Comparison of ENCODE assay signal across 8 mouse cellular contexts in the genomic region with DNA sequence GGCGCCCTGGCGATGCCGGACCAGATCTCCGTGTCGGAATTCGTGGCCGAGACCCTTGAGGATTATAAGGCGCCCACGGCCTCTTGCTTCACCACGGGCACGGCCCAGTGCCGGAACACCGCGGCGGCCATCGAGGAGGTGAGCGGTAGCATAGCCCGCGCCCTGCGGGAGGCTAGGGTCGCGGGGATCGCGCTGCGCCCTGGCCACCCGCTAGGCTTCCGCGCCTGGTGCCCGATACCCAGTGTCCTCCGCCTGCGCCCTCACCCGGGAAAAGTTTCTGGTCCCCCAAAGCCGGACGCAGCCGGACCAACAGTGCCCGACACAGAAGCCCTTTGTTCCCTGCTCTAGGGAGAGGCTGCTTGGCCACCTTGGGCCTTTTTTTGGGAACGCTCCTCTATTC.
A peak's percentile ranks its signal among the peaks of the same experiment; 100 is the strongest.
DNase-seq lines count a peak whose midpoint lies in the region; ATAC-seq and TF ChIP-seq lines count a peak whose summit lies in the region.
"Not testable (repeated sequence)": the region's sequence is repeated elsewhere in the genome, so short reads cannot be mapped to it uniquely, and the experiment has no call there.

No protein-coding gene starts in this region.

- not testable (repeated sequence) for TF ChIP-seq CTCF in brain, embryonic 14.5 days (IDR thresholded peaks at IDR 0.05; ENCODE audit: borderline replicate concordance, extremely low read depth, insufficient read depth, insufficient read length)

- H3K27me3 ChIP-seq in forebrain, embryonic 11.5 days (ENCODE audit: control insufficient read depth, insufficient read depth, low read length); heart, embryonic 13.5 days (replicated peaks); intestine, embryonic 14.5 days (replicated peaks; ENCODE audit: control insufficient read depth, insufficient read depth, low read length); limb, embryonic 15.5 days; midbrain, embryonic 12.5 days: not testable (repeated sequence)

- H3K36me3 ChIP-seq in forebrain, embryonic 11.5 days (ENCODE audit: control insufficient read depth, insufficient read depth, low read length); heart, embryonic 13.5 days; intestine, embryonic 14.5 days (ENCODE audit: control insufficient read depth, insufficient read depth, low read length); limb, embryonic 15.5 days; midbrain, embryonic 12.5 days: not testable (repeated sequence)

- DNase-seq in 3134 (ENCODE audit: extremely low read depth, insufficient read length, low spot score) = peak; percentile 4
- peak; percentile 0 for DNase-seq in brain, embryonic 14.5 days (ENCODE audit: low read depth)
- peak; percentile 47 for DNase-seq in forebrain, embryonic 11.5 days (ENCODE audit: low spot score)
- DNase-seq in intestine, embryonic 14.5 days (ENCODE audit: low spot score) = peak; percentile 63
- peak; percentile 0 for DNase-seq in retina, postnatal 1 day

- not testable (repeated sequence) for H3K4me2 ChIP-seq in forebrain, embryonic 11.5 days (ENCODE audit: low read depth, low read length, severe bottlenecking)
- H3K4me2 ChIP-seq in heart, embryonic 13.5 days = peak overlapping the region; percentile 63
- peak overlapping the region; percentile 18; the same call in 1 of the 2 replicates for H3K4me2 ChIP-seq in intestine, embryonic 14.5 days (ENCODE audit: low read length)
- H3K4me2 ChIP-seq in limb, embryonic 15.5 days = peak overlapping the region; percentile 43
- H3K4me2 ChIP-seq in midbrain, embryonic 12.5 days (replicated peaks) = peak overlapping the region; percentile 47

- not testable (repeated sequence) for ATAC-seq in forebrain, embryonic 11.5 days (replicated peaks; ENCODE audit: low FRiP score); heart, embryonic 13.5 days (ENCODE audit: extremely low read depth, insufficient number of reproducible peaks, low FRiP score, low TSS enrichment); intestine, embryonic 14.5 days (replicated peaks; ENCODE audit: low FRiP score, low TSS enrichment, low read depth); limb, embryonic 15.5 days (ENCODE audit: insufficient number of reproducible peaks, low FRiP score, low TSS enrichment, low read depth); midbrain, embryonic 12.5 days (ENCODE audit: low FRiP score, low read depth)

- peak overlapping the region; percentile 43 for H3K9ac ChIP-seq in forebrain, embryonic 11.5 days (ENCODE audit: low read length)
- peak overlapping the region; percentile 80 for H3K9ac ChIP-seq in heart, embryonic 13.5 days
- peak overlapping the region; percentile 55 for H3K9ac ChIP-seq in intestine, embryonic 14.5 days (ENCODE audit: low read length)
- H3K9ac ChIP-seq in limb, embryonic 15.5 days = peak overlapping the region; percentile 35; the same call in 1 of the 2 replicates
- H3K9ac ChIP-seq in midbrain, embryonic 12.5 days (replicated peaks) = not testable (repeated sequence)

- H3K9me3 ChIP-seq in forebrain, embryonic 11.5 days (ENCODE audit: control insufficient read depth, low read length); heart, embryonic 13.5 days; intestine, embryonic 14.5 days (ENCODE audit: control insufficient read depth, low read length); limb, embryonic 15.5 days; midbrain, embryonic 12.5 days: not testable (repeated sequence)

- H3K4me3 ChIP-seq in forebrain, embryonic 11.5 days (ENCODE audit: low read depth, low read length) = peak overlapping the region; percentile 31
- H3K4me3 ChIP-seq in heart, embryonic 13.5 days = peak overlapping the region; percentile 60
- H3K4me3 ChIP-seq in intestine, embryonic 14.5 days (ENCODE audit: low read depth, low read length) = peak overlapping the region; percentile 40
- peak overlapping the region; percentile 49 for H3K4me3 ChIP-seq in limb, embryonic 15.5 days
- H3K4me3 ChIP-seq in midbrain, embryonic 12.5 days = peak overlapping the region; percentile 43

- 1% methylated on average over 24 of the region's 37 CpGs for WGBS in forebrain, embryonic 11.5 days
- WGBS in heart, embryonic 13.5 days = under 1% methylated on average over 32 of the region's 37 CpGs
- under 1% methylated on average over 32 of the region's 37 CpGs for WGBS in intestine, embryonic 14.5 days
- 2% methylated on average over 31 of the region's 37 CpGs for WGBS in limb, embryonic 15.5 days
- 3% methylated on average over 21 of the region's 37 CpGs for WGBS in midbrain, embryonic 12.5 days

- not testable (repeated sequence) for H3K27ac ChIP-seq in forebrain, embryonic 11.5 days (ENCODE audit: low read depth, low read length); heart, embryonic 13.5 days (replicated peaks); intestine, embryonic 14.5 days (ENCODE audit: low read depth); limb, embryonic 15.5 days; midbrain, embryonic 12.5 days (replicated peaks)

- not testable (repeated sequence) for H3K4me1 ChIP-seq in forebrain, embryonic 11.5 days (replicated peaks; ENCODE audit: control insufficient read depth, insufficient read depth, low read length); heart, embryonic 13.5 days; intestine, embryonic 14.5 days (replicated peaks; ENCODE audit: control insufficient read depth, insufficient read depth, low read length); limb, embryonic 15.5 days; midbrain, embryonic 12.5 days

- TF ChIP-seq POLR2A in brain, embryonic 14.5 days (IDR thresholded peaks at IDR 0.05; ENCODE audit: borderline replicate concordance, extremely low read depth, insufficient read depth, insufficient read length, poor library complexity, severe bottlenecking) = not testable (repeated sequence)

Comparison
In these comparisons a context has a peak if more than half of its experiments do, and no peak if none do; other contexts are left out.
1. DNase-seq: peak in every context shown above with its lines; median percentile 63 in intestine, embryonic 14.5 days; 47 in forebrain, embryonic 11.5 days; 4 in 3134; 0 in brain, embryonic 14.5 days; 0 in retina, postnatal 1 day.